Mouse (Mus musculus): ENCODE data around the gene Son. TPM values are rescaled to one million over a fixed set of nuclear protein-coding genes. Genes with fewer than 3 reads are reported as not detected.
A peak's percentile ranks its signal among the peaks of the same experiment; 100 is the strongest.

The Son gene
- polyA plus RNA-seq, 1 experiment: 192 TPM

DNA sequence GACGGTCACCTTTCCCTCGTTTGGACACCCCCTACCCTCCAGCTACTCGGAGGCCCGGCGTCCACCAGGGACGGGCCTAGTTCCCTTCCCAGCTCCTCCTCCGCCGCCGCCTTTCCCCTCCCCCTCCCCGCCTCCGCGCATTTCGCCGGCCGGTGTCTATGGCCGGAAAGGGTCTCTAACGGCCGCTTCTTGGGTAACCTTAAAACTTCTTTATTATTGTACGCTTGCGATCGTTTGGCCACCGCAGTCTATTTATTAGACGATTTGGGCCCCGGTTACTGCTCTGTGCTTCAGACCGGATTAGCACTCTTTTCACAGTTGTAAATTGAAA, 879 bp downstream of the Son start:
- no peaks in the 10 kb centered on the region for H3K27me3 ChIP-seq (ENCODE audit: control insufficient read depth, insufficient read depth, low read length, poor library complexity, severe bottlenecking)
- H3K4me1 ChIP-seq (ENCODE audit: control insufficient read depth, insufficient read depth, low read length): no peaks in the 10 kb centered on the region
- peak overlapping the region; percentile 95 for H3K4me3 ChIP-seq (ENCODE audit: low read depth, low read length)
- no peaks in the 10 kb centered on the region for H3K9me3 ChIP-seq (replicated peaks; ENCODE audit: control insufficient read depth, insufficient read depth, low read length, poor library complexity, severe bottlenecking)
- H3K9ac ChIP-seq (ENCODE audit: low read depth, poor library complexity, severe bottlenecking): peak overlapping the region; percentile 98
- no peak for TF ChIP-seq EP300 (IDR thresholded peaks at IDR 0.05; ENCODE audit: insufficient read depth, low read depth, low read length)
- TF ChIP-seq CTCF (IDR thresholded peaks at IDR 0.05; ENCODE audit: low read depth, low read length): no peak
- TF ChIP-seq POLR2A (IDR thresholded peaks at IDR 0.05; ENCODE audit: insufficient read depth, low read length): no peak
- peaks cover 18% of the 10 kb centered on the region for H3K36me3 ChIP-seq (ENCODE audit: control insufficient read depth, insufficient read depth, low read length, poor library complexity, severe bottlenecking)
- H3K27ac ChIP-seq (ENCODE audit: insufficient read depth, low read length): peak overlapping the region; percentile 59; the same call in 1 of the 2 replicates

DNA sequence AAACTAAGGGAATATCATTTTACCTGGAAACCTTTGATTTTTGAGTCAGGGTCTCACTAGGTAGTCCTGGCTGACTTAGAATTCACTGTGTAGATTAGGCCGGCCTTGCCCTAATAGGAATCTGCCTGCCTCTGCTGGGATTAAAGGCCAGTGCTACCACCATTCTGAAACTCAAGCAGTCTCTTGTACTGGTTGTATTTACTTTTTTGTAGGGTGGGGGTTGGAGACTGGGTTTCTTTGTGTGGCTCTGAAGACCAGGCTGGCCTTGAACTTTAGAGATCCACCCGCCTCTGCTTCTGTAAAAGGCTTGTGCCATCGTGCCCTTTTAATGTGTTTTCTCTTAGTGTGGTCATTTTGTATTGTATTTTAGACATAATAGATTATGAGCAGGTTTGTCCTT, 1.9 kb downstream of the Son start:
- Histone ChIP-seq H3K4me1 (ENCODE audit: control insufficient read depth, insufficient read depth, low read length) (no peaks in the 10 kb centered on the region), H3K9me3 (replicated peaks; ENCODE audit: control insufficient read depth, insufficient read depth, low read length, poor library complexity, severe bottlenecking) (no peaks in the 10 kb centered on the region), H3K4me3 (ENCODE audit: low read depth, low read length) (no peak overlapping the region), H3K27ac (ENCODE audit: insufficient read depth, low read length) (no peak overlapping the region), H3K36me3 (ENCODE audit: control insufficient read depth, insufficient read depth, low read length, poor library complexity, severe bottlenecking) (peaks cover 22% of the 10 kb centered on the region), H3K9ac (ENCODE audit: low read depth, poor library complexity, severe bottlenecking) (peak overlapping the region; percentile 98), H3K27me3 (ENCODE audit: control insufficient read depth, insufficient read depth, low read length, poor library complexity, severe bottlenecking) (no peaks in the 10 kb centered on the region)
- TF ChIP-seq EP300 (IDR thresholded peaks at IDR 0.05; ENCODE audit: insufficient read depth, low read depth, low read length) (no peak), POLR2A (IDR thresholded peaks at IDR 0.05; ENCODE audit: insufficient read depth, low read length) (no peak), CTCF (IDR thresholded peaks at IDR 0.05; ENCODE audit: low read depth, low read length) (no peak)

DNA sequence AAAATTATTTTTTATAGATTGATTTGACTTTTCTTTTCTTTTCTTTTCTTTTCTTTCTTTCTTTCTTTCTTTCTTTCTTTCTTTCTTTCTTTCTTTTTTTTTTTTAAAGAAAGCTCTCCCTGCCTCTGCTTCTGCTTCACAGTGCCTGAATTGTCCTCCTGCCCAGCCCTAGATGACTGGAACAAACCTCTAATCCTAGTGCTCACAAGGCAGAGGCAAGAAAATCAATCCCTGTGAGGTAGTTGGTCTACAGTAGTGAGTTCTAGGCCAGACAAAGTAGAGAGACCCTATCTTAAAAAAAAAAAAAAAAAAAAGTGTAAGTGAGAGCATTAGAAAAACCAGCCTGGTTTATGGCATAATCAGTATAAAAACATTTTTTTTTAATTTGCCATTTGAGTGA, 2.5 kb downstream of the Son start:
- H3K4me1 ChIP-seq (ENCODE audit: control insufficient read depth, insufficient read depth, low read length): no peaks in the 10 kb centered on the region
- H3K27ac ChIP-seq (ENCODE audit: insufficient read depth, low read length): no peak overlapping the region
- H3K36me3 ChIP-seq (ENCODE audit: control insufficient read depth, insufficient read depth, low read length, poor library complexity, severe bottlenecking): peaks cover 23% of the 10 kb centered on the region
- no peaks in the 10 kb centered on the region for H3K27me3 ChIP-seq (ENCODE audit: control insufficient read depth, insufficient read depth, low read length, poor library complexity, severe bottlenecking)
- H3K9me3 ChIP-seq (replicated peaks; ENCODE audit: control insufficient read depth, insufficient read depth, low read length, poor library complexity, severe bottlenecking): no peaks in the 10 kb centered on the region
- TF ChIP-seq POLR2A (IDR thresholded peaks at IDR 0.05; ENCODE audit: insufficient read depth, low read length) (no peak), EP300 (IDR thresholded peaks at IDR 0.05; ENCODE audit: insufficient read depth, low read depth, low read length) (no peak), CTCF (IDR thresholded peaks at IDR 0.05; ENCODE audit: low read depth, low read length) (no peak)
- H3K9ac ChIP-seq (ENCODE audit: low read depth, poor library complexity, severe bottlenecking): no peak overlapping the region
- no peak overlapping the region for H3K4me3 ChIP-seq (ENCODE audit: low read depth, low read length)

DNA sequence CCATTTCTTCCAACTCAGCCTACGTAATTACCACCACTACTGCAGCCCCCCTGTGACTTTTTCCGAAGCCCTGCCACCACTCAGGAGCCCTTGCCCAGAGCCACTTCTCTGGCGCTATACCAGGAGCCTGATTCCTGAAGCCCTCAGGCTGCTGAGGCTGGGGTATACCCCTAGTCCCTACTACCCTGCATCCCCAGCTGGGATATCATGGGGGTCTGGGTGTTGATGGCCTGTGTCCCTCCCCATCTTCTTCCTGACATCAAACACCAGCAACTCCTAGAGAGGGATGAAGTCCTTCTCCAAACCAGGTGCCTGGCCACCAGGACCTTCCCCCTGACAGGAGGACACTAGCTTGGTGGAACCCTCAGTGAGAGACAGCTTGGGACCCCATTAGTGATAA, 4.9 kb downstream of the Son start:
- no peak overlapping the region for H3K9ac ChIP-seq (ENCODE audit: low read depth, poor library complexity, severe bottlenecking)

DNA sequence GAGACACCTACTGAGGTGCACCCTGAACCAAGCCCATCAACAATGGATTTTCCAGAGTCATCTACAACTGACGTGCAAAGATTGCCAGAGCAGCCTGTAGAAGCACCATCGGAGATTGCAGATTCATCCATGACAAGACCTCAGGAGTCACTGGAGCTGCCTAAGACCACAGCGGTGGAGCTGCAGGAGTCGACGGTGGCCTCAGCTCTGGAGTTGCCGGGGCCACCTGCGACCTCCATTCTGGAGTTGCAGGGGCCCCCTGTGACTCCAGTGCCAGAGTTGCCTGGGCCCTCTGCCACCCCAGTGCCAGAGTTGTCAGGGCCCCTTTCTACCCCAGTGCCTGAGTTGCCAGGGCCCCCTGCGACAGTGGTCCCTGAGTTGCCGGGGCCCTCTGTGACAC, 8.0 kb downstream of the Son start:
- TF ChIP-seq EP300 (IDR thresholded peaks at IDR 0.05; ENCODE audit: insufficient read depth, low read depth, low read length) (no peak), POLR2A (IDR thresholded peaks at IDR 0.05; ENCODE audit: insufficient read depth, low read length) (no peak), CTCF (IDR thresholded peaks at IDR 0.05; ENCODE audit: low read depth, low read length) (no peak)
- H3K9me3 ChIP-seq (replicated peaks; ENCODE audit: control insufficient read depth, insufficient read depth, low read length, poor library complexity, severe bottlenecking): no peaks in the 10 kb centered on the region
- no peak overlapping the region for H3K4me3 ChIP-seq (ENCODE audit: low read depth, low read length)
- no peaks in the 10 kb centered on the region for H3K27me3 ChIP-seq (ENCODE audit: control insufficient read depth, insufficient read depth, low read length, poor library complexity, severe bottlenecking)
- H3K9ac ChIP-seq (ENCODE audit: low read depth, poor library complexity, severe bottlenecking): no peak overlapping the region
- no peaks in the 10 kb centered on the region for H3K4me1 ChIP-seq (ENCODE audit: control insufficient read depth, insufficient read depth, low read length)
- H3K36me3 ChIP-seq (ENCODE audit: control insufficient read depth, insufficient read depth, low read length, poor library complexity, severe bottlenecking): peaks cover 75% of the 10 kb centered on the region
- H3K27ac ChIP-seq (ENCODE audit: insufficient read depth, low read length): no peak overlapping the region

More for the DNA sequence above, 4.9 kb downstream of the Son start:
- TF ChIP-seq CTCF (IDR thresholded peaks at IDR 0.05; ENCODE audit: low read depth, low read length): no peak
- no peaks in the 10 kb centered on the region for H3K9me3 ChIP-seq (replicated peaks; ENCODE audit: control insufficient read depth, insufficient read depth, low read length, poor library complexity, severe bottlenecking)
- no peaks in the 10 kb centered on the region for H3K27me3 ChIP-seq (ENCODE audit: control insufficient read depth, insufficient read depth, low read length, poor library complexity, severe bottlenecking)
- no peak overlapping the region for H3K4me3 ChIP-seq (ENCODE audit: low read depth, low read length)
- no peak overlapping the region for H3K27ac ChIP-seq (ENCODE audit: insufficient read depth, low read length)
- peaks cover 45% of the 10 kb centered on the region for H3K36me3 ChIP-seq (ENCODE audit: control insufficient read depth, insufficient read depth, low read length, poor library complexity, severe bottlenecking)
- no peaks in the 10 kb centered on the region for H3K4me1 ChIP-seq (ENCODE audit: control insufficient read depth, insufficient read depth, low read length)

DNA sequence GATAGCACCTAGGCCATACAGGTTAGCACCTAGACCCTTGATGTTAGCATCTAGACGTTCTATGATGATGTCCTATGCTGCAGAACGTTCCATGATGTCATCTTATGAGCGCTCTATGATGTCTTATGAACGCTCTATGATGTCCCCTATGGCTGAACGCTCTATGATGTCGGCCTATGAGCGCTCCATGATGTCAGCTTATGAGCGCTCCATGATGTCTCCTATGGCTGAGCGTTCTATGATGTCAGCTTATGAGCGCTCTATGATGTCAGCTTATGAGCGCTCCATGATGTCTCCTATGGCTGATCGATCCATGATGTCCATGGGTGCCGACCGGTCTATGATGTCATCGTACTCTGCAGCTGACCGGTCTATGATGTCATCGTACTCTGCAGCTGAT, 10.0 kb downstream of the Son start:
- Histone ChIP-seq H3K4me3 (ENCODE audit: low read depth, low read length) (no peak overlapping the region), H3K9me3 (replicated peaks; ENCODE audit: control insufficient read depth, insufficient read depth, low read length, poor library complexity, severe bottlenecking) (no peaks in the 10 kb centered on the region), H3K36me3 (ENCODE audit: control insufficient read depth, insufficient read depth, low read length, poor library complexity, severe bottlenecking) (peaks cover 85% of the 10 kb centered on the region), H3K9ac (ENCODE audit: low read depth, poor library complexity, severe bottlenecking) (no peak overlapping the region), H3K4me1 (ENCODE audit: control insufficient read depth, insufficient read depth, low read length) (no peaks in the 10 kb centered on the region), H3K27me3 (ENCODE audit: control insufficient read depth, insufficient read depth, low read length, poor library complexity, severe bottlenecking) (no peaks in the 10 kb centered on the region), H3K27ac (ENCODE audit: insufficient read depth, low read length) (no peak overlapping the region)
- TF ChIP-seq EP300 (IDR thresholded peaks at IDR 0.05; ENCODE audit: insufficient read depth, low read depth, low read length): no peak
- no peak for TF ChIP-seq POLR2A (IDR thresholded peaks at IDR 0.05; ENCODE audit: insufficient read depth, low read length)
- no peak for TF ChIP-seq CTCF (IDR thresholded peaks at IDR 0.05; ENCODE audit: low read depth, low read length)
